Mouse (Mus musculus) bone marrow macrophage, adult 2 months (primary cell): Measurements from ENCODE around the gene Bcl9l.

ENCODE experiments used
- CTCF ChIP-seq: IDR thresholded peaks from 2 replicates; pipeline ENCODE4 v1.5.1; 2012; ENCODE audit warnings: low read depth, mild to moderate bottlenecking, low read length, moderate library complexity
- POLR2A ChIP-seq: IDR thresholded peaks from 2 replicates; pipeline ENCODE4 v1.6.1; 2012; ENCODE audit warnings: mild to moderate bottlenecking, low read depth, low read length, borderline replicate concordance

DNA sequence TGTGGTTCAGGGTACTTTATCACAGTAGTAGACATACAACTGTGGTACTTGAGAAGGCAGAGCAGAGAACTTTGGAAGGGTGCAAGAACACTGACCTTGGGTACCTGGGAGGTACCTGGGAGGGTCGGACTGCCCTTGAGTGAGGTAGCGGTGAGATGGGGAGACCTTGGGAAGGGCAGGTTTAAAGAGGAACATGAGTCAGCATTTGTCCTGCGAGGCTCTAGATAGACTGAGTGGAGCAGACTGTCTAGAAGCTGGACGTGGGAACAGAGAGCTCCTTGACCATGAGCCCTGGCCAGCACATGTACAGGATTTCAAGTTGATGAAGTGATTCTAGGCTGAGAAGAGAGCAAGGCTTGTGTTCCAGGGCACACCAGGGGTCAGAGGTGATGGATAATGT lies 59.7 kb downstream of the Bcl9l start:
- TF ChIP-seq CTCF (no peak), POLR2A (no peak)
